Mouse (Mus musculus) forebrain, embryonic 14.5 days (tissue): ENCODE results near the gene Gramd4. TPM values are rescaled to one million over a fixed set of nuclear protein-coding genes. Genes with fewer than 3 reads are reported as not detected.

ENCODE experiments used
- ATAC-seq: fragments of 200-750 bp; cut with Nextera tagmentation; 2 replicates; pipeline ENCODE4 v1.8.0; 2017; ENCODE audit warnings: mild to moderate bottlenecking, moderate library complexity
- DNase-seq: peaks from one replicate; pipeline ENCODE4 v3.0.0-alpha.2; 2015; ENCODE audit warnings: low spot score
- H3K27ac ChIP-seq: fragments of 300-500 bp; sonication (generic); 2 replicates; pipeline ENCODE4 v1.5.1; 2014; ENCODE audit warnings: low read depth, mild to moderate bottlenecking, control low read depth, low read length, moderate library complexity
- H3K27me3 ChIP-seq: fragments of 300-500 bp; sonication (generic); replicated peaks from 2 replicates; pipeline ENCODE4 v1.6.1; 2014; ENCODE audit warnings: low read length, control low read depth, mixed read lengths; ENCODE audit not compliant: control insufficient read depth, insufficient read depth
- H3K36me3 ChIP-seq: fragments of 300-500 bp; sonication (generic); 2 replicates; pipeline ENCODE4 v1.6.1; 2014; ENCODE audit warnings: low read length, control low read depth; ENCODE audit not compliant: control insufficient read depth, insufficient read depth
- H3K4me1 ChIP-seq: fragments of 300-500 bp; sonication (generic); 2 replicates; pipeline ENCODE4 v1.6.1; 2014; ENCODE audit warnings: antibody characterized with exemption, low read length, control low read depth; ENCODE audit not compliant: control insufficient read depth, insufficient read depth
- H3K4me2 ChIP-seq: fragments of 300-500 bp; sonication (generic); 2 replicates; pipeline ENCODE4 v1.6.1; 2014; ENCODE audit warnings: mild to moderate bottlenecking, control low read depth, low read length
- H3K4me3 ChIP-seq: fragments of 300-500 bp; sonication (generic); 2 replicates; pipeline ENCODE4 v1.5.1; 2014; ENCODE audit warnings: low read depth, low read length, control low read depth
- H3K9ac ChIP-seq: fragments of 300-500 bp; sonication (generic); 2 replicates; pipeline ENCODE4 v1.6.1; 2014; ENCODE audit warnings: mild to moderate bottlenecking, low read length, control low read depth, moderate library complexity
- H3K9me3 ChIP-seq: fragments of 300-500 bp; sonication (generic); replicated peaks from 2 replicates; pipeline ENCODE4 v1.6.1; 2016; ENCODE audit warnings: low read length, control low read depth, mixed read lengths; ENCODE audit not compliant: control insufficient read depth
- WGBS: fragments of 180-500 bp; shearing (Covaris S2); extraction: QIAGEN DNeasy Blood & Tissue Kit; methylation state at CpG from one replicate; pipeline ENCODE4 v1.1.7; 2014; 5-methylcytosine and 5-hydroxymethylcytosine counted together
- polyA plus RNA-seq: library from polyadenylated mRNA; unstranded; fragments of >200 nt; fragmentation: Nextera tagmentation; extraction: Ambion mirVana; gene quantifications from 2 replicates; pipeline ENCODE4 v1.2.1, GENCODE M21; 2014

The Gramd4 gene
- polyA plus RNA-seq, 1 experiment from 2014 or later: 20.7 TPM

DNA sequence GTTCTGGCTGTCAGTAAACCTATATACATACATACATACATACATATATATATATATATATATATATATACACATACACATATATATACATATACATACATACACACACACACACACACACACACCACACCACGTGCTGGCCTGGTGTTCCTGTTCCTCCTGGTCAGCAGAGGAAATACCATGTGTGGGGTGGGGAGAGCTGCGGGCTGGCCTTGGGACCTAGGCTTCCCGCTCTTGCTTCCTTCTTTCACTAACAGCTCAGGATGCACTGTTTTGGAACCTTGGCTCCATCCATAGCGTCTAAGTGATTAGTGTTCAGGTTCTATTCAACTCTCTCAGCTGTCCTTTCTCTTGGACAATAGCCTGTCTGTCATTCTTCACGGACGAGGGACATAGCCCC, 48.3 kb downstream of the Gramd4 start:
- no peak overlapping the region for H3K9ac ChIP-seq
- WGBS: 58% methylated on average over 6 of the region's 6 CpGs
- 0 out of 2 replicates have a peak, but pooled peaks cover 4% of the 10 kb centered on the region for H3K4me1 ChIP-seq
- no peak for ATAC-seq
- DNase-seq: no peak
- H3K4me2 ChIP-seq: no peak overlapping the region
- H3K9me3 ChIP-seq: no peaks in the 10 kb centered on the region
- H3K36me3 ChIP-seq: peaks cover 38% of the 10 kb centered on the region
- H3K4me3 ChIP-seq: no peak overlapping the region
- no peak overlapping the region for H3K27ac ChIP-seq
- no peaks in the 10 kb centered on the region for H3K27me3 ChIP-seq

- no peak for ATAC-seq
Observed at GRCm38 (mm10) chr15:86107831-86108471, 50.5 kb downstream of the Gramd4 start.

GRCm38 (mm10) chr15:86109245-86109644, 51.8 kb downstream of the Gramd4 start:
- 84% methylated on average over 7 of the region's 7 CpGs for WGBS
- Histone ChIP-seq H3K4me3 (no peak overlapping the region), H3K27me3 (no peaks in the 10 kb centered on the region), H3K4me2 (no peak overlapping the region), H3K36me3 (peaks cover 13% of the 10 kb centered on the region; the same call in 1 of the 2 replicates), H3K4me1 (peaks cover 18% of the 10 kb centered on the region), H3K27ac (no peak overlapping the region; the same call in 1 of the 2 replicates), H3K9ac (peak overlapping the region; percentile 21; the same call in 1 of the 2 replicates), H3K9me3 (no peaks in the 10 kb centered on the region)
- no peak for ATAC-seq
- no peak for DNase-seq

More at GRCm38 (mm10) chr15:86107831-86108471, 50.5 kb downstream of the Gramd4 start:
- H3K27me3 ChIP-seq: no peaks in the 10 kb centered on the region
- H3K4me2 ChIP-seq: no peak overlapping the region
- WGBS: 78% methylated on average over 11 of the region's 11 CpGs
- H3K36me3 ChIP-seq: peaks cover 21% of the 10 kb centered on the region; the same call in 1 of the 2 replicates
- no peak overlapping the region for H3K9ac ChIP-seq
- no peak overlapping the region for H3K4me3 ChIP-seq
- H3K4me1 ChIP-seq: peaks cover 11% of the 10 kb centered on the region
- no peak for DNase-seq
- H3K27ac ChIP-seq: no peak overlapping the region
- H3K9me3 ChIP-seq: no peaks in the 10 kb centered on the region

GRCm38 (mm10) chr15:86109650-86110211, 52.2 kb downstream of the Gramd4 start:
- 77% methylated on average over 8 of the region's 8 CpGs for WGBS
- H3K27ac ChIP-seq: peak overlapping the region; percentile 14; the same call in 1 of the 2 replicates
- ATAC-seq: no peak

DNA sequence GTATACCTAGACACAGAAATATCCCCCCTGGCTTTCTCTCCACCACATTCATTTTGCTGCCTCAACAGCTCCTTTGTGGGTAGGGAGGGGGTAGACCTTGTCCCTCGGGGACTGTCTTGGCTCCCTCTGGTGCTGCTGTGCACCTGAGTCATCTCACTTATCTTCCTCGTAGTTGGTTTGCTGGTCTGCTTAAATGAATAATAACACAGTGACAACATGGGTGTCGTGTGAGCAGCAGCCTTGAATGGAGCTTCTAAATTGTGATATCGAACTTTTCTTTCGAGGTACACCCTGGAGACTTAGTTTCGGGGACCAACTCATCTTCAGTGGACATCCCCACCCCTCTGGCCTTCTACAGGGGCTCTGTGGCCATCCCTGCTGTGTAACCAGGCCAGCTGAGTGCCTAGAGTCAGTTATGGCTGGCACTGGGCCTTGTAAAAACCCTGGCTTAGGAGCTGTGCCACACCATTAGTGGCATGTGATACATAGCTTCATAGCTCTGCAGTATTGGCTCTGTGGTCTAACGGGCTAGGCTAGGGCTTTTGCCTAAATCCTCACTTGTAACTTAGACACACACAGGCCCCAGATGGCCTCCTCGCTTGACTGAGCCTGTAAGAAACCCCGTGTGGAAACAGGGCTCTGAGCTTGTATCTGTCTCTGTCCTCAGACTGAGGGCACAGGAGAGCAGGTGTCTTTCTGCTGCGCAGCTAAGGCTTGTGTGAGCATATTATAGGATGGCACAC, 53.0 kb downstream of the Gramd4 start:
- Histone ChIP-seq H3K36me3 (0 out of 2 replicates have a peak, but pooled peaks cover 5% of the 10 kb centered on the region), H3K4me3 (no peak overlapping the region), H3K27me3 (no peaks in the 10 kb centered on the region), H3K4me2 (no peak overlapping the region), H3K4me1 (peaks cover 18% of the 10 kb centered on the region), H3K9me3 (no peaks in the 10 kb centered on the region), H3K27ac (0 out of 2 replicates have a peak overlapping the region, but pooled peaks have one; percentile 9), H3K9ac (no peak overlapping the region)
- ATAC-seq (no peak), DNase-seq (no peak)
- WGBS: 65% methylated on average over 10 of the region's 10 CpGs

More at GRCm38 (mm10) chr15:86109650-86110211, 52.2 kb downstream of the Gramd4 start:
- 0 out of 2 replicates have a peak overlapping the region, but pooled peaks have one; percentile 21 for H3K9ac ChIP-seq
- peaks cover 18% of the 10 kb centered on the region for H3K4me1 ChIP-seq
- no peaks in the 10 kb centered on the region for H3K27me3 ChIP-seq
- no peak overlapping the region for H3K4me3 ChIP-seq
- no peak overlapping the region for H3K4me2 ChIP-seq
- no peak for DNase-seq
- H3K36me3 ChIP-seq: 0 out of 2 replicates have a peak, but pooled peaks cover 8% of the 10 kb centered on the region
- no peaks in the 10 kb centered on the region for H3K9me3 ChIP-seq

DNA sequence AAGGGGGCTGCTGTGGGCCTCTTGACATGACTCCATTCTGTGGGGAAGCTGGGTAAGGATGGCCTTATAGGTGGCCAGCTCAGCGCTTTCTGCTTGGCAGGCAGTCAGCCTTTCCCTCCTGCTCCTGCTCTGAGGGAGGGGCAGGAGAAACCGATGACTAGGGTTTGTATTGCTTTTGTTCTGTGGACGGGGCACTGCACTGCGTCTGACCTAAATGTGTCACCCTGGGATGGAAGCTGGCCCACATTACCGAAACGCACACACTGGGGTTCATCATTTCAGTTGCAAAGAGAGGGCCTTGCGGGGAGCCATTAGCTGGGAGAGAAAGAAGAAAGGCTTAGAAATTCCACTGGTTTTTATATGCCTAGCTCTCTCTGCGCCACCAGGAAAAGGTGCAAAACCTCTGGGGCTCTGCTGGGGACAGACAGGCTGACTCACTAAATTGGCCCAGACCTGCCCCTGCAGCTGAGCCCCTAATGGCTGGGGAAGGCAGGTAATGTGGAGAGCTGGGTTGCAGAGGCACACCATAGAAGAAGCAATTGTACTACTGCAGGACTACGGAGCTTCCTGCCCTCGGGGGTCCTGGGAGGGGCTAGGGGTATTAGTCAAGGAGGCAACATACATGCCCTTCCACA, 55.3 kb downstream of the Gramd4 start:
- H3K9me3 ChIP-seq: no peaks in the 10 kb centered on the region
- H3K4me2 ChIP-seq: 0 out of 2 replicates have a peak overlapping the region, but pooled peaks have one; percentile 14
- ATAC-seq: peak; percentile 60
- H3K36me3 ChIP-seq: 0 out of 2 replicates have a peak, but pooled peaks cover 1% of the 10 kb centered on the region
- DNase-seq: peak; percentile 67
- H3K4me1 ChIP-seq: peaks cover 24% of the 10 kb centered on the region
- no peak overlapping the region for H3K4me3 ChIP-seq
- peak overlapping the region; percentile 13; the same call in 1 of the 2 replicates for H3K9ac ChIP-seq
- 3% methylated on average over 10 of the region's 10 CpGs for WGBS
- H3K27ac ChIP-seq: peak overlapping the region; percentile 74
- H3K27me3 ChIP-seq: no peaks in the 10 kb centered on the region

DNA sequence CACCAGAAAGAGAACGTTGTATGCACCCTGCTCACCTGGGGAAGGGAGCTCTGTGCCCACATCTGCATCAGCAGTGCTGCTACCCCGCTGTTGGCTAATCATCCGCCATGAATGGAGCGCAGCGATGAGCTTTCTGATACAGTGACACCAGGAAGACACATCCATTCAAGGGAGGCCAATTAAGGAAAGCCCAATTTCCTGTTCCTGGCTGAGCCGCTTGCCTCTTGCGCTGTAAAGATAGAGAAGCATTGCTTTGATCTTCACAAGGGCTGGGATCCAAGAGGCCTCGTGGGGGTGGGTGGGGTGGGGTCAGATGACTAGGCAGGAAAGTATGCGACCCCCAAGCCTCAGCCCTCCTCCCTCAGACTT, 55.8 kb downstream of the Gramd4 start:
- ATAC-seq (peak; percentile 27), DNase-seq (peak; percentile 74)
- no peaks in the 10 kb centered on the region for H3K27me3 ChIP-seq
- no peaks in the 10 kb centered on the region for H3K9me3 ChIP-seq
- 0 out of 2 replicates have a peak overlapping the region, but pooled peaks have one; percentile 14 for H3K4me2 ChIP-seq
- peaks cover 1% of the 10 kb centered on the region for H3K36me3 ChIP-seq
- H3K4me1 ChIP-seq: peaks cover 25% of the 10 kb centered on the region
- H3K9ac ChIP-seq: no peak overlapping the region
- peak overlapping the region; percentile 74 for H3K27ac ChIP-seq
- H3K4me3 ChIP-seq: no peak overlapping the region
- WGBS: 4% methylated on average over 9 of the region's 9 CpGs

DNA sequence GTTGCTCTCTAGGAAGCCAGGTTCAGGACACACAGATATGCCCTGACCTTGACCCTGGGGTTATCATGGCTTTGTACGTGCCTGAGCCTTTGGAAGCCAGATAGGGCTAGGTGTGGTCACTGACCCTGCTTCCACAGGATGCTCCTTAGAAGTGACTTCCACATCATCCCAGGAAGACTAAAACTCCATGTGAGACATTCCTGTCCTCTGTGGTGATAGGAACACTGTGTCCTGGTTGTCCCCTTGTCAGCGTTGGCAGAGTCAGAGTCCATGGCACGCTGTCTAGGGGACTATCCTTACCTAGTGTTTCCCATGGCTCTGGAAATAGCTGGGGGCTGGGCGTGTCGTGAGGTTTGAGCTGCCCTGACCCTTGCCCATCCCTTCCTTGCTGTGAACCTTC, 58.9 kb downstream of the Gramd4 start:
- ATAC-seq (no peak), DNase-seq (no peak)
- Histone ChIP-seq H3K9ac (no peak overlapping the region), H3K4me1 (peaks cover 21% of the 10 kb centered on the region), H3K27me3 (no peaks in the 10 kb centered on the region), H3K36me3 (peaks cover 32% of the 10 kb centered on the region), H3K4me3 (no peak overlapping the region), H3K9me3 (no peaks in the 10 kb centered on the region), H3K4me2 (no peak overlapping the region), H3K27ac (no peak overlapping the region)
- 80% methylated on average over 5 of the region's 5 CpGs for WGBS
